Mouse (Mus musculus): ENCODE data around the gene Irx5. TPM values are rescaled to one million over a fixed set of nuclear protein-coding genes. Genes with fewer than 3 reads are reported as not detected.
A peak's percentile ranks its signal among the peaks of the same experiment; 100 is the strongest.

The Irx5 gene
- total and polyA plus RNA-seq, 2 experiments from 2014 or later = 14.1 to 30.5 TPM

DNA sequence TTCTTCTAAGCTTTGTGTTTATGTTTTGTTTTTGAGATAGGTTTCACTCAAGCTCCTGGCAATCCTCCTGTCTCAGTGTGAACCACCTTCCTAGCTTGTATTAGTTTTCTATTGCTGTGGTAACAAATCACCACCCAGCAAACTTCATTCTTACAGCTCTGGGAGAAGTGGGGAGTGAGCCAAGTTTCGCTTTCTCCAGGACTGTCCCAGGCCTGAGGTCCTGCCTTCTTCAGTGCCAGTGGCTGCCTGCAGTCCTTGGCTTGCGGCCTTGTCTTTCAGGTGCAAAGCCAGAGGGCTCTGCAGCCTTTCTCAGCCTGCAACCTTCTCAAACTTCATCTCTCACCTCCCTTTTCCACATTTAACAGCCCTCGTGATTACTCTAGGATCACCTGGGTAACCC is 25.6 kb upstream of the Irx5 start:
- no peaks in the 10 kb centered on the region for H3K27me3 ChIP-seq (ENCODE audit: insufficient read depth, low read length)
- DNase-seq (ENCODE audit: low spot score) = peak; percentile 42
- no peaks in the 10 kb centered on the region for H3K4me1 ChIP-seq (ENCODE audit: insufficient read depth, low read length)
- no peak overlapping the region for H3K9ac ChIP-seq (replicated peaks; ENCODE audit: low read length, poor library complexity, severe bottlenecking)
- ATAC-seq (ENCODE audit: low FRiP score) = no peak
- no peaks in the 10 kb centered on the region for H3K36me3 ChIP-seq (ENCODE audit: insufficient read depth, low read length)
- H3K4me2 ChIP-seq (ENCODE audit: low read depth, low read length, poor library complexity, severe bottlenecking) = no peak overlapping the region
- WGBS = 82% methylated on average over 3 of the region's 3 CpGs
- no peaks in the 10 kb centered on the region for H3K9me3 ChIP-seq (ENCODE audit: low read length)
- TF ChIP-seq CTCF (IDR thresholded peaks at IDR 0.05) = no peak
- H3K27ac ChIP-seq (ENCODE audit: low read depth, low read length) = no peak overlapping the region
- no peak overlapping the region for H3K4me3 ChIP-seq (ENCODE audit: low read depth, low read length)

DNA sequence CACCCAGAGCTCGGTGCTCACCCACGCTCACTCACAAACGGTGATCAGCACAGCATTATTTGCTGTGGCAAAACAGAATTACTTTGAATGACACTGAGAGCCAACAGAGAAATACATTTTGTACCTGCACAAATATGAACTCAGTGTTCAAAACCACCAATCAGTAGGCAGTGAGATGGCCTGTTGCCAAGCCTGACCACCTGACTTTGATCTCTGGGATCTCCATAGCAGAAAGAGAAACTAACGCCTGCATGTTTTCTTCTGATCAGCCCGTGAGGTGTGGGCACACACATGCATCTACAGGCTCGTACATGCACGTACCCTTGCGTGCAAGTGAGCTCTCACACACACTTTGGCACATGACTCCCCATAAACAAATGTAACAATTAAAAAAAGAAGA is 24.0 kb upstream of the Irx5 start:
- ATAC-seq (ENCODE audit: low FRiP score) (no peak), DNase-seq (ENCODE audit: low spot score) (no peak)
- H3K9me3 ChIP-seq (ENCODE audit: low read length) = no peaks in the 10 kb centered on the region
- 93% methylated on average over 8 of the region's 8 CpGs for WGBS
- no peaks in the 10 kb centered on the region for H3K36me3 ChIP-seq (ENCODE audit: insufficient read depth, low read length)
- no peaks in the 10 kb centered on the region for H3K27me3 ChIP-seq (ENCODE audit: insufficient read depth, low read length)
- H3K4me2 ChIP-seq (ENCODE audit: low read depth, low read length, poor library complexity, severe bottlenecking) = no peak overlapping the region
- H3K4me1 ChIP-seq (ENCODE audit: insufficient read depth, low read length) = no peaks in the 10 kb centered on the region
- no peak overlapping the region for H3K4me3 ChIP-seq (ENCODE audit: low read depth, low read length)
- no peak for TF ChIP-seq CTCF (IDR thresholded peaks at IDR 0.05)
- no peak overlapping the region for H3K27ac ChIP-seq (ENCODE audit: low read depth, low read length)
- no peak overlapping the region for H3K9ac ChIP-seq (replicated peaks; ENCODE audit: low read length, poor library complexity, severe bottlenecking)

DNA sequence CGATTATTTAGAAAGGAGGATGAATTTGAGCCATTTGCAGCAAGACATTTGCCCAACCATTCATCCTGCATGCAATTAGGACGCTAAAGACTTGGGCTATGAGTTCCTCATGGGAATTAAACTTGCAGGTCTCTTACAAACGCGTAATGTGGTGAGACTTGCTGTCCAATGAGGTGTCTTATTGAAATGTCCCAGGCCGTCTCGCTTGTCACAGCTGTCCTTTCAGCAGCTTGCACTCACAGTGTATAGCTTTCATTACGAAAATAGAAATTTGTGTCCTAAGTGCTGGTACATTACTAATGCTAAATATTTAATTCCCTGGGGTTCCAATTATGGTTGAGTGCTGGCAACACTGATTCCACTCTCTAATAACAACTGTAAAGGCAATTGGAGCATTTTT is 22.3 kb upstream of the Irx5 start:
- Histone ChIP-seq H3K27ac (ENCODE audit: low read depth, low read length) (no peak overlapping the region), H3K36me3 (ENCODE audit: insufficient read depth, low read length) (no peaks in the 10 kb centered on the region; the same call in 1 of the 2 replicates), H3K4me2 (ENCODE audit: low read depth, low read length, poor library complexity, severe bottlenecking) (no peak overlapping the region), H3K4me1 (ENCODE audit: insufficient read depth, low read length) (no peaks in the 10 kb centered on the region), H3K4me3 (ENCODE audit: low read depth, low read length) (no peak overlapping the region), H3K27me3 (ENCODE audit: insufficient read depth, low read length) (no peaks in the 10 kb centered on the region), H3K9ac (replicated peaks; ENCODE audit: low read length, poor library complexity, severe bottlenecking) (no peak overlapping the region), H3K9me3 (ENCODE audit: low read length) (no peaks in the 10 kb centered on the region)
- DNase-seq (ENCODE audit: low spot score) (no peak), ATAC-seq (ENCODE audit: low FRiP score) (no peak)
- WGBS = 71% methylated on average over 7 of the region's 7 CpGs
- no peak for TF ChIP-seq CTCF (IDR thresholded peaks at IDR 0.05)

DNA sequence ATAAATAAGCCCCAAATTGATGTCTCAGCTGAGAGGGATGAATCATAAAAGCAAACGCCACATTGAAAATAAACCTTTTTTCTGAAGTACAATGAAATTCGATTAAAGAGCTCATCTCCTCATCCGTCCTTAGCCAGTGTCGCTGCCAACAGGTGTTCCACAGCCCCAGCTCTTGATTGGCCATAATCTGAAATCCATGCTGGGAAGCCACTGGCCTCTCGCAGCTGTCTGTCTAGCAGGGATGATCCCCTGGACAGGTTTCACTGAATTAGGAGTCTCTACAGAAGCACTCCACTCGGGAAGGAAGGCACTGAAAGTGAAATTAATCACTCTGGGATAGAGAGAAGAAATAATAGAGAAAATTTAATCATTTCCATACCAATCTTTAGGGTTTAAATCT is 21.4 kb upstream of the Irx5 start:
- no peak overlapping the region for H3K4me2 ChIP-seq (ENCODE audit: low read depth, low read length, poor library complexity, severe bottlenecking)
- no peak for DNase-seq (ENCODE audit: low spot score)
- no peak for TF ChIP-seq CTCF (IDR thresholded peaks at IDR 0.05)
- H3K9ac ChIP-seq (replicated peaks; ENCODE audit: low read length, poor library complexity, severe bottlenecking) = no peak overlapping the region
- WGBS = 43% methylated on average over 6 of the region's 6 CpGs
- ATAC-seq (ENCODE audit: low FRiP score) = no peak
- H3K36me3 ChIP-seq (ENCODE audit: insufficient read depth, low read length) = peaks cover under 1% of the 10 kb centered on the region; the same call in 1 of the 2 replicates
- no peak overlapping the region for H3K27ac ChIP-seq (ENCODE audit: low read depth, low read length)
- H3K9me3 ChIP-seq (ENCODE audit: low read length) = no peaks in the 10 kb centered on the region
- H3K27me3 ChIP-seq (ENCODE audit: insufficient read depth, low read length) = peaks cover 2% of the 10 kb centered on the region; the same call in 1 of the 2 replicates
- H3K4me1 ChIP-seq (ENCODE audit: insufficient read depth, low read length) = no peaks in the 10 kb centered on the region
- no peak overlapping the region for H3K4me3 ChIP-seq (ENCODE audit: low read depth, low read length)

DNA sequence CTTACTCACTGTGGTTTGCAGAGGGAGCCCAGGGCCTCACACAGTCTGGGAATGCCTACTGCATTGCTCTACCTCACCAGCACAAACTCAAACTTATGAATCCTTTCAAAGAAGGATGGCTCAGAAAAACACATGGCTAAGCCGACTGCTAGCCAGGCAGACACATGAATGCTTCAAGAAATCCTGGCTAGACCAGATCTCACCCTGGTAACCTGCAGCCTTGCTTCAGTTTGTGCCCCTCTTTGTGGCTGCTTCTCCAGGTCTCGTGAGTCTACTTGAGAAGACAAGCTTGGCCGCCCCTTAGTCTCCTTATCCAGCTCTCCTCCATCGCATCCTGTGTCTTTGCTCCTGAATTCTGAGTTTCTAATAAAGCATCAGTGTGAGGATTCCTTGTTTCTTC is 13.9 kb upstream of the Irx5 start:
- 92% methylated on average over 4 of the region's 4 CpGs for WGBS
- DNase-seq (ENCODE audit: low spot score) (no peak), ATAC-seq (ENCODE audit: low FRiP score) (no peak)
- no peak overlapping the region for H3K27ac ChIP-seq (ENCODE audit: low read depth, low read length)
- H3K4me2 ChIP-seq (ENCODE audit: low read depth, low read length, poor library complexity, severe bottlenecking) = no peak overlapping the region
- H3K4me1 ChIP-seq (ENCODE audit: insufficient read depth, low read length) = no peaks in the 10 kb centered on the region
- no peak overlapping the region for H3K9ac ChIP-seq (replicated peaks; ENCODE audit: low read length, poor library complexity, severe bottlenecking)
- TF ChIP-seq CTCF (IDR thresholded peaks at IDR 0.05) = no peak
- H3K27me3 ChIP-seq (ENCODE audit: insufficient read depth, low read length) = peaks cover 3% of the 10 kb centered on the region; the same call in 1 of the 2 replicates
- no peak overlapping the region for H3K4me3 ChIP-seq (ENCODE audit: low read depth, low read length)
- H3K9me3 ChIP-seq (ENCODE audit: low read length) = no peaks in the 10 kb centered on the region
- peaks cover 4% of the 10 kb centered on the region; the same call in 1 of the 2 replicates for H3K36me3 ChIP-seq (ENCODE audit: insufficient read depth, low read length)

DNA sequence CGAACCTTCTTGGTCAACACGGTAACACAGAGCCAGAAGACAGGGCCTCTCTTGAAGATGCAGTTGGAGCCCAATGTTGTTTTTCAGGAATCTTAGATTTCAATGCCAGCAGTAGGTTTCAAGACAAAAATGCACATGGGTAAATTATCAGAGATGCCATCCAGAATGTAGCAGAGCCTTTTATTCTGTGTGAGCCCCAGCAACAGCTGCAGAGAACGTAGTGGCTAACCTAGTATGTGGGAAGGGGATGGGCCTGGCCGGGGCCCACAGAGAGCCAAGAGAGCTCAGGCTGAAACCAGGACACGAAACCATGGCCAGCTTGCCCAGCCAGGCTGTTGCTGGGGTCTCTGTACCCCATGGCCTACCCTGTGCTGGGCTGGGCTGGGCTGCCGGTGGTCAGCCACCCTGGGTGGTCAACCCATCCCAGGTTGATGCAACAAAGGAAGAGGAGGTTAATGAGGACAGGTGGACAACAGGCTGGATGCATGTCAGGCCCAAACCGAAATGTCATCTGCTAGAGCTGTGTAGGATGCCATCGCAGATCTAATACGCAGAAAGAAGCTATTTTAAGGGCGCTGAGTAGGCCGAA is 7.4 kb upstream of the Irx5 start:
- no peaks in the 10 kb centered on the region for H3K9me3 ChIP-seq (ENCODE audit: low read length)
- ATAC-seq (ENCODE audit: low FRiP score) = no peak
- H3K27ac ChIP-seq (ENCODE audit: low read depth, low read length) = no peak overlapping the region
- 80% methylated on average over 11 of the region's 11 CpGs for WGBS
- H3K4me2 ChIP-seq (ENCODE audit: low read depth, low read length, poor library complexity, severe bottlenecking) = no peak overlapping the region
- TF ChIP-seq CTCF (IDR thresholded peaks at IDR 0.05) = no peak
- no peaks in the 10 kb centered on the region; the same call in 1 of the 2 replicates for H3K27me3 ChIP-seq (ENCODE audit: insufficient read depth, low read length)
- H3K4me3 ChIP-seq (ENCODE audit: low read depth, low read length) = no peak overlapping the region
- H3K36me3 ChIP-seq (ENCODE audit: insufficient read depth, low read length) = no peaks in the 10 kb centered on the region
- H3K4me1 ChIP-seq (ENCODE audit: insufficient read depth, low read length) = no peaks in the 10 kb centered on the region
- no peak overlapping the region for H3K9ac ChIP-seq (replicated peaks; ENCODE audit: low read length, poor library complexity, severe bottlenecking)
- no peak for DNase-seq (ENCODE audit: low spot score)

Measured in midbrain, postnatal 0 days (tissue).